Mouse (Mus musculus) megakaryocyte, embryonic 14.5 days (primary cell): ENCODE data around the gene Paqr5. TPM values are rescaled to one million over a fixed set of nuclear protein-coding genes. Genes with fewer than 3 reads are reported as not detected.

Experiments used
- H3K27me3 ChIP-seq: replicated peaks from 2 replicates; pipeline ENCODE3; 2012; ENCODE audit warnings: inconsistent platforms
- H3K36me3 ChIP-seq: replicated peaks from 2 replicates; pipeline ENCODE3; 2012; ENCODE audit warnings: low read length, inconsistent platforms, mixed read lengths
- H3K4me1 ChIP-seq: 2 replicates; pipeline ENCODE4 v1.6.1; 2012; ENCODE audit warnings: inconsistent platforms
- H3K4me3 ChIP-seq: replicated peaks from 2 replicates; pipeline ENCODE3; 2012; ENCODE audit warnings: moderate library complexity, mild to moderate bottlenecking, inconsistent platforms
- H3K9me3 ChIP-seq: 2 replicates; pipeline ENCODE4 v1.6.1; 2012; ENCODE audit warnings: inconsistent platforms
- FLI1 ChIP-seq: IDR thresholded peaks from 2 replicates; pipeline ENCODE4 v1.6.1; 2012; ENCODE audit warnings: low read length, inconsistent platforms, mixed read lengths
- GATA1 ChIP-seq: IDR thresholded peaks from 3 replicates; pipeline ENCODE4 v1.6.1; 2012; ENCODE audit warnings: mixed read lengths, low read length, inconsistent platforms, borderline replicate concordance
- polyA plus RNA-seq: library from polyadenylated mRNA; stranded (reverse); fragments of >175 nt; gene quantifications from 2 replicates; pipeline ENCODE4 v1.2.3, GENCODE M21; 2012; ENCODE audit warnings: low replicate concordance; ENCODE audit not compliant: insufficient read depth

Gene Paqr5
- polyA plus RNA-seq, 1 experiment: 0.06 TPM

DNA sequence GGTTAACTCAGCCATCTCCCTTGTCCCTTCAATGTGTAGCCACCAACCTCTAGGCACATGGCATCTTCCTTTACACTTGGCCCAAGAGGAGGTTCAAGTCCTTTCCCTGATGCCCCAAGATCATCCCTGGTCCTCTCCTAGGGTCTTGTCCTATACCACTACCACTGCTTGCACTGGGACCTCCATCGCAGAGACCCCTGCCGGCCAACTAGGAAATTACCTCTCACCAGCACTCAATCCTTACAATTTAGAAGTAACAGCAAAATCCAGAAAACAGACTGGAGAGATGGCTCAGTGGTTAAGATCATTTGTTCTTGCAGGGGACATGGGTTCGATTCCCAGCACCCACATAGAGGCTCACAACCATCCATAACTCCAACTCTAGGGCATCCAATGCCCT lies 11.2 kb downstream of the Paqr5 start:
- Histone ChIP-seq H3K4me1 (peaks cover 10% of the 10 kb centered on the region), H3K27me3 (peaks cover 89% of the 10 kb centered on the region), H3K4me3 (no peak overlapping the region), H3K36me3 (no peaks in the 10 kb centered on the region), H3K9me3 (no peaks in the 10 kb centered on the region)
- TF ChIP-seq GATA1 (no peak), FLI1 (no peak)

- Histone ChIP-seq H3K27me3 (peaks cover 88% of the 10 kb centered on the region), H3K4me3 (no peak overlapping the region), H3K9me3 (no peaks in the 10 kb centered on the region), H3K4me1 (no peaks in the 10 kb centered on the region), H3K36me3 (no peaks in the 10 kb centered on the region)
- TF ChIP-seq FLI1 (no peak), GATA1 (no peak)
Measured at GRCm38 (mm10) chr9:62013316-62014097, 13.1 kb downstream of the Paqr5 start.

DNA sequence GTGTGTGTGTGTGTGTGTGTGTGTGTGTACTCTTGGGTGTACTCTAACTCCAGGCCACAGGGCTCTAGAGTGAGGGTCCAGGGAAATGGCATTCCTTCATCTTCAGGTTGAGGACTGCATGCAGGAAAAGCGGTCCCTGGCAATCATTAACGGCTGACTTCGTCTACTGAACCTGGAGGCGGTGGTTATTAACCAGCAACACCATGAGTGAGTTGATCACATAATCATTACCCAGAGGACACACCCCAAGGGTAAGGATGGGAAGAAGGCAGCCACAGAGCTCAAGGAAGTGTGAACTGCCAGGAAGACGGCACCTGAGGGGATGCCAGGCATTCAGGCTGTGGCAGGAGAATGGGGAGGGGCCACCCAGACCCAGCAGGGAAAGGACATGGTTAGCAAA lies 18.3 kb downstream of the Paqr5 start:
- H3K27me3 ChIP-seq: peaks cover 76% of the 10 kb centered on the region
- H3K36me3 ChIP-seq: no peaks in the 10 kb centered on the region
- H3K4me1 ChIP-seq: no peaks in the 10 kb centered on the region
- H3K9me3 ChIP-seq: no peaks in the 10 kb centered on the region
- TF ChIP-seq GATA1 (no peak), FLI1 (no peak)
- no peak overlapping the region for H3K4me3 ChIP-seq

- no peaks in the 10 kb centered on the region for H3K36me3 ChIP-seq
- no peaks in the 10 kb centered on the region for H3K4me1 ChIP-seq
- peaks cover 72% of the 10 kb centered on the region for H3K27me3 ChIP-seq
- H3K4me3 ChIP-seq: no peak overlapping the region
- H3K9me3 ChIP-seq: no peaks in the 10 kb centered on the region
- TF ChIP-seq FLI1 (no peak), GATA1 (no peak)
Measured at GRCm38 (mm10) chr9:62007028-62007427, 19.6 kb downstream of the Paqr5 start.

GRCm38 (mm10) chr9:62003611-62004010 lies 23.0 kb downstream of the Paqr5 start:
- H3K36me3 ChIP-seq: no peaks in the 10 kb centered on the region
- H3K4me3 ChIP-seq: no peak overlapping the region
- no peaks in the 10 kb centered on the region for H3K4me1 ChIP-seq
- no peak for TF ChIP-seq GATA1
- no peak for TF ChIP-seq FLI1
- H3K9me3 ChIP-seq: no peaks in the 10 kb centered on the region
- H3K27me3 ChIP-seq: peaks cover 68% of the 10 kb centered on the region

DNA sequence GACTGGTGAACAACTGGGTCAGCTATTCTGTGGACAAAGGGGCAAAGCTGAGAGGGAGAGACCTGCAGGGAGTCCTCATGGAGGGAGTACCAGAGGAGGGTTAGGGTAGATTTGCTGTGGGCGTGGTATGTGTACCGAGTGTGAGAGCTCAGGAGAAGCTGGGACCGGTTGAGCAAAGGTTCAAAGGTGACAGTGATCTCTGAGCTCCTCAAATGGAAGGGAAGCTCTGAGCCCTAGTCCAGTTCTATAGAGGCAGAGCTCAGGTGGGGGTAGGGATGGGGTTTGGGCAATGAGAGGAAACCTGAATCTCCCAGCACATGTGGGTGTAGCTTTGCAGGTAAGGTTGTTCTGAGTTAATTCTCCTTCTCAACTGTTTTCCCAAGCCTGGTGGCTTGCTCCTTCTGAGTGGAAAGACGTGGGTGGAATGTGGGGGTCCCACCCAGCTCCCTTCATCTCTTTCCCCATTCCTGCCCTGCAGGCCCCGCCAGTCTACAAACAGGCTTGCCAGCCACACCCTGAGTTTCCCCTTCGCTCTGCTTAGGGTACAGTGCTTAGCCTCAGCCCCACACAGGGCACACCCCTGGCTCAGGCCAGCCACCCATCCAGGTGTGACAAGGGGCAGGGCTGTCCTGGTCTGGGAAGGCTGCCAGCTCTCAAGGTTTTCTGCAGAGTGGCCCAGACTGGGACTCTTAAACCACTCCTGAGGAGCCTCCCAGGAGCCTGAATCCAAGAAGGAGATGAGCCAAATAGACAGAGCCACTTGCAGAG lies 26.8 kb downstream of the Paqr5 start:
- Histone ChIP-seq H3K4me1 (no peaks in the 10 kb centered on the region), H3K27me3 (peaks cover 63% of the 10 kb centered on the region), H3K36me3 (no peaks in the 10 kb centered on the region), H3K9me3 (no peaks in the 10 kb centered on the region), H3K4me3 (no peak overlapping the region)
- TF ChIP-seq FLI1 (no peak), GATA1 (no peak)

DNA sequence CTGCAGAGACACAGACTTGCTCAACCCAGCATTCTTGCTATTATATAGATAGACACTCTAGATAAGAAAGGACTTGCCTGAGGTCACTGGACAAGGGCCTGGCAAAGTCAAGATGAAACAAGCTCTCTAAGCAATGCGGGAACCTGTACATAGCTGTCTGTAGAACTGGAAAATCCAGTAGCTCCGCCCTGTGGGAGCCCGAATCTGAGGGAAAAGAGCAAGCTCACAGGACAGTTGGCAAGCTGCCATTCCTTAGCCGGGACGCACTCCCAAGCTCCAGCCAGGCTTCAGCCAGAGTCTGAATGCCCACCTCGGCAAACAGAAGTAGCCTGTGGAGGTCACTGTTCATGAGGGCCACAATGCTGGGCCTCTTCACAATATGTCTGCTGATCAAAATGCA lies 28.8 kb downstream of the Paqr5 start:
- Histone ChIP-seq H3K27me3 (peaks cover 59% of the 10 kb centered on the region), H3K9me3 (no peaks in the 10 kb centered on the region), H3K36me3 (no peaks in the 10 kb centered on the region), H3K4me1 (no peaks in the 10 kb centered on the region), H3K4me3 (no peak overlapping the region)
- no peak for TF ChIP-seq GATA1
- TF ChIP-seq FLI1: no peak

- Histone ChIP-seq H3K9me3 (peaks cover 8% of the 10 kb centered on the region; the same call in 1 of the 2 replicates), H3K4me1 (no peaks in the 10 kb centered on the region), H3K27me3 (peaks cover 62% of the 10 kb centered on the region), H3K4me3 (no peak overlapping the region), H3K36me3 (no peaks in the 10 kb centered on the region)
- no peak for TF ChIP-seq GATA1
- TF ChIP-seq FLI1: no peak
Measured at GRCm38 (mm10) chr9:61991158-61991557, 35.5 kb downstream of the Paqr5 start.

DNA sequence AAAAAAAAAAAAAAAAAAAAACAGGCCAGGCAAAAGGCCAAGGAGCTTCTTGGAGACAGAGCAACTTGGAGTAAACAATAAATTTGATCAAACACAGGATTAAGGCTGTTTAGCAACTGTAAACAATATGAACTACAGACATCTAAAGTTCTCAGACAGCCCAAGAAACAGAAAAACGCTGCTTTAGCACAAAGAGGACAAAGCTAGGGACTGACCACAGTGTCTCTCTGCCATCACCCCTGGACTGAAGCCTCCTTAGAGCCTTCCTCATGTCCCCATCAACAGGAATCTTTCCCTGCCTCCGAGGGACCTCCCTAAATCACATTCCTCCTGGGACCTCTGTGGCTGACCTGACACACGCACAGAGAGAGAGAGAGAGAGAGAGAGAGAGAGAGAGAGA lies 35.9 kb downstream of the Paqr5 start:
- H3K36me3 ChIP-seq: no peaks in the 10 kb centered on the region
- peaks cover 62% of the 10 kb centered on the region for H3K27me3 ChIP-seq
- H3K4me3 ChIP-seq: no peak overlapping the region
- H3K4me1 ChIP-seq: no peaks in the 10 kb centered on the region
- no peak for TF ChIP-seq GATA1
- TF ChIP-seq FLI1: no peak
- peaks cover 8% of the 10 kb centered on the region; the same call in 1 of the 2 replicates for H3K9me3 ChIP-seq

- H3K27me3 ChIP-seq: peaks cover 67% of the 10 kb centered on the region
- H3K4me3 ChIP-seq: no peak overlapping the region
- no peaks in the 10 kb centered on the region for H3K9me3 ChIP-seq
- TF ChIP-seq FLI1 (no peak), GATA1 (no peak)
- no peaks in the 10 kb centered on the region; the same call in 1 of the 2 replicates for H3K4me1 ChIP-seq
- H3K36me3 ChIP-seq: no peaks in the 10 kb centered on the region
Measured at GRCm38 (mm10) chr9:61986055-61986454, 40.6 kb downstream of the Paqr5 start.
